ENCODE assay signal across 10 mouse cellular contexts in genomic region chr10:127341360-127341690, GRCm38 (mm10). TPM values are rescaled to one million over a fixed set of nuclear protein-coding genes. Genes with fewer than 3 reads are reported as not detected.
DNase-seq lines count a peak whose midpoint lies in the region; ATAC-seq and TF ChIP-seq lines count a peak whose summit lies in the region.
"Had no signal": no experiment of that assay in that cellular context is flagged by ENCODE, and none has a peak within 500 bp of the region (broad histone marks: within the 10 kb centered on the region; RNA-seq: fewer than 3 reads in every experiment).

No protein-coding gene starts in this region.

- H3K4me3 ChIP-seq in megakaryocyte, embryonic 14.5 days (replicated peaks): peak overlapping the region; percentile 87
- H3K4me3 ChIP-seq in forebrain, embryonic 13.5 days: peak overlapping the region; percentile 40
- H3K4me3 ChIP-seq in liver, embryonic 14.5 days (ENCODE audit: insufficient read depth in 1 of 2, low read depth in 2 of 2, low read length in 2 of 2): peak overlapping the region in 1 of 2 experiments; percentile 27; a peak in 2 of 4 replicates
- H3K4me3 ChIP-seq in stomach, postnatal 0 days (ENCODE audit: low read depth, low read length): peak overlapping the region; percentile 50

- H3K9me3 ChIP-seq in megakaryocyte, embryonic 14.5 days: peaks cover 20% of the 10 kb centered on the region
- H3K9me3 ChIP-seq in forebrain, embryonic 13.5 days (replicated peaks): 0 out of 2 replicates have a peak, but pooled peaks cover 6% of the 10 kb centered on the region
- no peaks in the 10 kb centered on the region for H3K9me3 ChIP-seq in liver, embryonic 14.5 days (ENCODE audit: control insufficient read depth, low read length)
- no peaks in the 10 kb centered on the region for H3K9me3 ChIP-seq in stomach, postnatal 0 days (ENCODE audit: control insufficient read depth, low read length)

- peak overlapping the region; percentile 26; the same call in 1 of the 2 replicates for H3K9ac ChIP-seq in forebrain, embryonic 13.5 days
- no peak overlapping the region for H3K9ac ChIP-seq in liver, embryonic 14.5 days (replicated peaks)
- H3K9ac ChIP-seq in stomach, postnatal 0 days (ENCODE audit: low read length): peak overlapping the region; percentile 57

- no peak for ATAC-seq in megakaryocyte, adult 5-6 weeks (ENCODE audit: poor library complexity, severe bottlenecking)
- ATAC-seq in forebrain, embryonic 13.5 days: no peak
- ATAC-seq in liver, embryonic 14.5 days (ENCODE audit: insufficient read depth): no peak
- no peak for ATAC-seq in stomach, postnatal 0 days (ENCODE audit: low FRiP score, low TSS enrichment)
- no peak for ATAC-seq in granulocyte monocyte progenitor cell, adult 5-6 weeks (replicated peaks; ENCODE audit: poor library complexity, severe bottlenecking)
- ATAC-seq in cerebellum, adult (ENCODE audit: insufficient number of reproducible peaks, low FRiP score, low TSS enrichment): no peak

- peaks cover 38% of the 10 kb centered on the region for H3K4me1 ChIP-seq in megakaryocyte, embryonic 14.5 days
- peaks cover 37% of the 10 kb centered on the region for H3K4me1 ChIP-seq in forebrain, embryonic 13.5 days
- peaks cover 0 to 2% of the 10 kb centered on the region in 2 experiments; a peak in 2 of 4 replicates for H3K4me1 ChIP-seq in liver, embryonic 14.5 days (replicated peaks; ENCODE audit: control insufficient read depth in 2 of 2, insufficient read depth in 2 of 2, low read length in 1 of 2)
- H3K4me1 ChIP-seq in stomach, postnatal 0 days (replicated peaks; ENCODE audit: control insufficient read depth, insufficient read depth): no peaks in the 10 kb centered on the region; the same call in 1 of the 2 replicates

- no peaks in the 10 kb centered on the region for H3K36me3 ChIP-seq in megakaryocyte, embryonic 14.5 days (replicated peaks; ENCODE audit: low read length)
- H3K36me3 ChIP-seq in forebrain, embryonic 13.5 days (ENCODE audit: poor library complexity, severe bottlenecking): no peaks in the 10 kb centered on the region
- H3K36me3 ChIP-seq in liver, embryonic 14.5 days (replicated peaks; ENCODE audit: control insufficient read depth, insufficient read depth, low read depth): no peaks in the 10 kb centered on the region
- H3K36me3 ChIP-seq in stomach, postnatal 0 days (ENCODE audit: control insufficient read depth, insufficient read depth, low read length): no peaks in the 10 kb centered on the region

- 0% methylated on average over 5 of the region's 11 CpGs for WGBS in forebrain, embryonic 13.5 days
- 3% methylated on average over 10 of the region's 11 CpGs for WGBS in liver, embryonic 14.5 days (ENCODE audit: insufficient replicate concordance)
- WGBS in stomach, postnatal 0 days: 3% methylated on average over 5 of the region's 11 CpGs

- TF ChIP-seq CTCF in liver, embryonic 14.5 days (IDR thresholded peaks at IDR 0.05; ENCODE audit: low read depth): no peak
- no peak for TF ChIP-seq CTCF in stomach, postnatal 0 days (IDR thresholded peaks at IDR 0.05; ENCODE audit: low read depth)

- peaks cover 53% of the 10 kb centered on the region for H3K27me3 ChIP-seq in megakaryocyte, embryonic 14.5 days (replicated peaks)
- peaks cover 40% of the 10 kb centered on the region for H3K27me3 ChIP-seq in forebrain, embryonic 13.5 days
- H3K27me3 ChIP-seq in liver, embryonic 14.5 days (ENCODE audit: control insufficient read depth, insufficient read depth, low read length): peaks cover 33% of the 10 kb centered on the region
- no peaks in the 10 kb centered on the region; the same call in 1 of the 2 replicates for H3K27me3 ChIP-seq in stomach, postnatal 0 days (ENCODE audit: control insufficient read depth, insufficient read depth, low read length)

- peak overlapping the region; percentile 73 for H3K4me2 ChIP-seq in forebrain, embryonic 13.5 days
- H3K4me2 ChIP-seq in liver, embryonic 14.5 days (ENCODE audit: low read depth): peak overlapping the region; percentile 52
- H3K4me2 ChIP-seq in stomach, postnatal 0 days (replicated peaks; ENCODE audit: low read depth): peak overlapping the region; percentile 86

- no peak for DNase-seq in liver, embryonic 14.5 days (ENCODE audit: low read depth in 3 of 3, low spot score in 3 of 3)
- DNase-seq in stomach, postnatal 0 days (ENCODE audit: low spot score): no peak

- no peak overlapping the region; the same call in 1 of the 2 replicates for H3K27ac ChIP-seq in forebrain, embryonic 13.5 days
- no peak overlapping the region for H3K27ac ChIP-seq in liver, embryonic 14.5 days
- H3K27ac ChIP-seq in stomach, postnatal 0 days (replicated peaks): peak overlapping the region; percentile 89

- TF ChIP-seq EP300 in liver, embryonic 14.5 days (IDR thresholded peaks at IDR 0.05; ENCODE audit: low read depth): no peak
- no peak for TF ChIP-seq EP300 in stomach, postnatal 0 days (optimal IDR thresholded peaks at IDR 0.05)

RNA-seq across cellular contexts. Expression of gene Gli1, which starts 0.4 kb away (rescaled TPM):
- 0.02 TPM in 1 of 2 replicates, not detected in the other for polyA plus RNA-seq in megakaryocyte, embryonic 14.5 days (2012; ENCODE audit: insufficient read depth, low replicate concordance)
- total RNA-seq in megakaryocyte, adult 5-6 weeks (2015): not detected in 2 replicates
- not detected in 2 replicates for total RNA-seq in megakaryocyte, adult 5-6 weeks (2017)
- 1.1 and 2.1 TPM in 2 replicates for polyA plus RNA-seq in forebrain, embryonic 13.5 days (2015; fragmentation: Nextera tagmentation; extraction: Ambion mirVana)
- polyA plus RNA-seq in liver, embryonic 14.5 days (2012; rRNA removed): 1.1 and 1.4 TPM in 2 replicates
- polyA plus RNA-seq in liver, embryonic 14.5 days (2014; fragmentation: Nextera tagmentation; extraction: Ambion mirVana): 0.15 and 0.27 TPM in 2 replicates
- polyA plus RNA-seq in stomach, postnatal 0 days (2015; fragmentation: Nextera tagmentation; extraction: Ambion mirVana): 2.3 and 2.4 TPM in 2 replicates
- total RNA-seq in granulocyte monocyte progenitor cell, adult 5-6 weeks (2014; fragmentation: Nextera tagmentation): not detected in 2 replicates
- not detected in 2 replicates for total RNA-seq in granulocyte monocyte progenitor cell, adult 5-6 weeks (2017)

RNA-seq across cellular contexts. Expression of gene Inhbe, which starts 12.9 kb away (rescaled TPM):
- polyA plus RNA-seq in megakaryocyte, embryonic 14.5 days (2012; ENCODE audit: insufficient read depth, low replicate concordance): not detected in 2 replicates
- not detected in 2 replicates for total RNA-seq in megakaryocyte, adult 5-6 weeks (2015)
- total RNA-seq in megakaryocyte, adult 5-6 weeks (2017): 0.04 TPM in 1 of 2 replicates, not detected in the other
- polyA plus RNA-seq in forebrain, embryonic 13.5 days (2015; fragmentation: Nextera tagmentation; extraction: Ambion mirVana): 0.03 and 0.06 TPM in 2 replicates
- 0.59 and 0.61 TPM in 2 replicates for polyA plus RNA-seq in liver, embryonic 14.5 days (2012; rRNA removed)
- 0.28 and 0.38 TPM in 2 replicates for polyA plus RNA-seq in liver, embryonic 14.5 days (2014; fragmentation: Nextera tagmentation; extraction: Ambion mirVana)
- polyA plus RNA-seq in stomach, postnatal 0 days (2015; fragmentation: Nextera tagmentation; extraction: Ambion mirVana): 0.02 and 0.12 TPM in 2 replicates
- not detected in 2 replicates for total RNA-seq in granulocyte monocyte progenitor cell, adult 5-6 weeks (2014; fragmentation: Nextera tagmentation)
- total RNA-seq in granulocyte monocyte progenitor cell, adult 5-6 weeks (2017): not detected in 2 replicates
- total RNA-seq: adrenal gland, postnatal 36 days had no signal
- polyA plus RNA-seq: large intestine, adult 2 months; testis, adult 2 months had no signal

RNA-seq across cellular contexts. Expression of gene Arhgap9, which starts 19.6 kb away (rescaled TPM):
- polyA plus RNA-seq in megakaryocyte, embryonic 14.5 days (2012; ENCODE audit: insufficient read depth, low replicate concordance): 6.1 and 10.4 TPM in 2 replicates
- 135 and 138 TPM in 2 replicates for total RNA-seq in megakaryocyte, adult 5-6 weeks (2015)
- total RNA-seq in megakaryocyte, adult 5-6 weeks (2017): 96.8 and 108 TPM in 2 replicates
- polyA plus RNA-seq in forebrain, embryonic 13.5 days (2015; fragmentation: Nextera tagmentation; extraction: Ambion mirVana): 0.39 and 0.72 TPM in 2 replicates
- polyA plus RNA-seq in liver, embryonic 14.5 days (2012; rRNA removed): 7.3 and 8.8 TPM in 2 replicates
- 12.4 and 13.4 TPM in 2 replicates for polyA plus RNA-seq in liver, embryonic 14.5 days (2014; fragmentation: Nextera tagmentation; extraction: Ambion mirVana)
- polyA plus RNA-seq in stomach, postnatal 0 days (2015; fragmentation: Nextera tagmentation; extraction: Ambion mirVana): 5.2 and 5.7 TPM in 2 replicates
- 46.0 and 53.1 TPM in 2 replicates for total RNA-seq in granulocyte monocyte progenitor cell, adult 5-6 weeks (2014; fragmentation: Nextera tagmentation)
- total RNA-seq in granulocyte monocyte progenitor cell, adult 5-6 weeks (2017): 34.7 and 51.8 TPM in 2 replicates

RNA-seq across cellular contexts. Expression of gene Inhbc, which starts 28.9 kb away (rescaled TPM):
- not detected in 2 replicates for polyA plus RNA-seq in megakaryocyte, embryonic 14.5 days (2012; ENCODE audit: insufficient read depth, low replicate concordance)
- total RNA-seq in megakaryocyte, adult 5-6 weeks (2015): not detected in 2 replicates
- not detected in 2 replicates for total RNA-seq in megakaryocyte, adult 5-6 weeks (2017)
- not detected in 2 replicates for polyA plus RNA-seq in forebrain, embryonic 13.5 days (2015; fragmentation: Nextera tagmentation; extraction: Ambion mirVana)
- polyA plus RNA-seq in liver, embryonic 14.5 days (2012; rRNA removed): 1.5 and 2.0 TPM in 2 replicates
- 2.1 and 2.4 TPM in 2 replicates for polyA plus RNA-seq in liver, embryonic 14.5 days (2014; fragmentation: Nextera tagmentation; extraction: Ambion mirVana)
- 0.15 TPM in 1 of 2 replicates, not detected in the other for polyA plus RNA-seq in stomach, postnatal 0 days (2015; fragmentation: Nextera tagmentation; extraction: Ambion mirVana)
- total RNA-seq in granulocyte monocyte progenitor cell, adult 5-6 weeks (2014; fragmentation: Nextera tagmentation): not detected in 2 replicates
- total RNA-seq in granulocyte monocyte progenitor cell, adult 5-6 weeks (2017): not detected in 2 replicates
- total RNA-seq: adrenal gland, postnatal 36 days had no signal
- polyA plus RNA-seq: large intestine, adult 2 months had no signal

RNA-seq across cellular contexts. Expression of gene Mars, which starts 29.7 kb away (rescaled TPM):
- 26.0 and 101 TPM in 2 replicates for polyA plus RNA-seq in megakaryocyte, embryonic 14.5 days (2012; ENCODE audit: insufficient read depth, low replicate concordance)
- 38.4 and 47.8 TPM in 2 replicates for total RNA-seq in megakaryocyte, adult 5-6 weeks (2015)
- 80.3 and 95.2 TPM in 2 replicates for total RNA-seq in megakaryocyte, adult 5-6 weeks (2017)
- polyA plus RNA-seq in forebrain, embryonic 13.5 days (2015; fragmentation: Nextera tagmentation; extraction: Ambion mirVana): 137 and 138 TPM in 2 replicates
- 53.6 and 63.4 TPM in 2 replicates for polyA plus RNA-seq in liver, embryonic 14.5 days (2012; rRNA removed)
- 101 and 115 TPM in 2 replicates for polyA plus RNA-seq in liver, embryonic 14.5 days (2014; fragmentation: Nextera tagmentation; extraction: Ambion mirVana)
- polyA plus RNA-seq in stomach, postnatal 0 days (2015; fragmentation: Nextera tagmentation; extraction: Ambion mirVana): 66.6 and 70.4 TPM in 2 replicates
- total RNA-seq in granulocyte monocyte progenitor cell, adult 5-6 weeks (2014; fragmentation: Nextera tagmentation): 63.0 and 105 TPM in 2 replicates
- 193 and 221 TPM in 2 replicates for total RNA-seq in granulocyte monocyte progenitor cell, adult 5-6 weeks (2017)
